Mouse (Mus musculus): ENCODE data around the gene Ulbp1. TPM values are rescaled to one million over a fixed set of nuclear protein-coding genes. Genes with fewer than 3 reads are reported as not detected.
"Not testable (repeated sequence)": the region's sequence is repeated elsewhere in the genome, so short reads cannot be mapped to it uniquely, and the experiment has no call there.

The Ulbp1 gene
- 1.2 and 1.4 TPM in 2 replicates for polyA plus RNA-seq (2012; rRNA removed)

DNA sequence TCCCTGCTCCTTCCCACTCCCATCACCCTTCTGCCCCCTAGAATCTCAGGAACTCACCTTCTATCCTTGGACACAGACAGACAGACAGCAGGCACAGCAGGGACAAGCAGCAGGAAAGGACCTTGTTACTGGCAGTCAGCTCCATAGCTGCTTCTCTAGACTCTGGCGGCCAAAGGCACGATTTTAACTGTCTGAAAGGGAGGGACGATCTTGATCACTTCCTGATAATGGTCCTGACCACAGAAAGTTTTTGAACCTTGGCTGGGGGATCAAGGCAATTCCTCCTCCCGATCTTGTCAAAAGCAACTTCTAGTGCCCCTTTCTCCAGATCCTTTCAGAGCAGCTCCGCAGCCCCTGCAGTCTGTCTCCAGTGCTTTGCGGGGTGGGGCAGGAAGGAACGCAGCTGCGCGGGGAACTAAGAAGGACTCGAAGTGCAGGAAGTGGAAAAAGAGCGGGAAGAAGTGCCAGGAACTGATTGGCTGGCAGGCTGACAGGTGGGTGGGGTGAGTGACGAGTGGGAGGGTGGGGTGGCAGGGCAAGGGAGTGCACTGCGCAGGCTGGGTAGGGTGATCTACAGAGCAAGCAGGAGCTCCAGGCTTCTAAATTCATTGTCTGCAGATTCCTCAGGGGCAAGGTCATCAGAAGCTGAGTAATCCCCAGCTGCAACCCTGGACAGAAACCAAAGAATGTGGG is at the start of gene Ulbp1:
TSS of gene Ulbp1 (minus strand) at position 442 of the 693 bp plus-strand sequence.
- DNase-seq (ENCODE audit: low read depth in 1 of 2, low spot score in 2 of 2) = peak; percentile 28 to 67
- Histone ChIP-seq H3K27me3 (ENCODE audit: control insufficient read depth, insufficient read depth, low read length) (no peaks in the 10 kb centered on the region), H3K4me3 (ENCODE audit: extremely low read depth, insufficient read depth, insufficient read length) (peak within 1 kb of the TSS; percentile 57), H3K36me3 (ENCODE audit: control insufficient read depth, insufficient read depth, low read length) (no peaks in the 10 kb centered on the region), H3K4me1 (ENCODE audit: control insufficient read depth, insufficient read depth, insufficient read length) (peaks cover 5% of the 10 kb centered on the region; the same call in 1 of the 2 replicates), H3K27ac (ENCODE audit: insufficient read depth, low read length) (peak within 1 kb of the TSS; percentile 40; the same call in 1 of the 2 replicates)
- TF ChIP-seq POLR2A (IDR thresholded peaks at IDR 0.05; ENCODE audit: low read depth, low read length) (no peak), CTCF (IDR thresholded peaks at IDR 0.05; ENCODE audit: extremely low read depth, insufficient read depth, insufficient read length, insufficient replicate concordance) (no peak)
- under 1% methylated on average over 13 of the region's 13 CpGs for WGBS

DNA sequence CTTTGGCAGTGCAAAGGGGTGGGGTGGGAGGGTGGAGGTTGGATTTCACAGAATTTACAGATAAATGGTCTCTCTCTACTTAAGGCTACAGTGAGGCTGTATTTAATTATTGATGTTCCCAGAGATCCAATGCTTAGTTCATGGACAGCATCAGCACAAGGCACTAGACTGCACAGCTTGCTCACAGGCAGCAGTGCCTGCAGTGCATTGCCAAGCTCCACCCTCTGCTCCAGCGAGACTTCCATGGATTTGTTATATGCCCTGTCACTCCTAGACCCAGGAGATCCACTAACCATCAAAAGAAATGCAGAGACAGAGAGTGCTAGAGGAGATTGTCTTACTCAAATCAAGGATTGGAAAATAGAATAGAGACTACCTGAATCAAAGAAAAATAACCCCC is 24.7 kb upstream of the Ulbp1 start:
- 64% methylated on average over 1 of the region's 1 CpGs for WGBS
- H3K4me3 ChIP-seq (ENCODE audit: extremely low read depth, insufficient read depth, insufficient read length); H3K27ac ChIP-seq (ENCODE audit: insufficient read depth, low read length); H3K4me1 ChIP-seq (ENCODE audit: control insufficient read depth, insufficient read depth, insufficient read length); H3K36me3 ChIP-seq (ENCODE audit: control insufficient read depth, insufficient read depth, low read length); DNase-seq (ENCODE audit: low read depth in 1 of 2, low spot score in 2 of 2); H3K27me3 ChIP-seq (ENCODE audit: control insufficient read depth, insufficient read depth, low read length): not testable (repeated sequence)

DNA sequence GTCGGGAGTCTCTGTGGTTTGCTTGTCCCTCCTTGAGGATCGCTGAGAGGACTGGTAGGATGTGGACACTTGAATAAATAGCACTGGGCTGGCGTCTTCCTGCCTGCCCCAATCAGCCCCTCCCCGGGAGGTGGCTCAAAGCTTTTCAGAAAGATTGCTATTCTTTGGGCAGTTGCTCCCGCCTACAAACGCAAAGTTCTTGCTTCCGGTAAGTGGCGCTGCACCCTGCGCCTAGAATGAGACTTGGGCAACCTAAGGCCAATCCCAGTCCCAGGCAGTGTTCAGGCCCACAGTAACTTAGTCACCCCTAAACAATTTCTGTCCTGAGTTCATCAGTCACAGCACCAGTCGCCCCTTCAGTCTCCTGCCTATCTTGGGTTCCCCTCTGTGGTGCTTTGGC is 18.9 kb upstream of the Ulbp1 start:
- H3K27ac ChIP-seq (ENCODE audit: insufficient read depth, low read length); DNase-seq (ENCODE audit: low read depth in 1 of 2, low spot score in 2 of 2); H3K4me3 ChIP-seq (ENCODE audit: extremely low read depth, insufficient read depth, insufficient read length); H3K4me1 ChIP-seq (ENCODE audit: control insufficient read depth, insufficient read depth, insufficient read length); H3K27me3 ChIP-seq (ENCODE audit: control insufficient read depth, insufficient read depth, low read length); H3K36me3 ChIP-seq (ENCODE audit: control insufficient read depth, insufficient read depth, low read length): not testable (repeated sequence)
- WGBS = 13% methylated on average over 10 of the region's 10 CpGs

DNA sequence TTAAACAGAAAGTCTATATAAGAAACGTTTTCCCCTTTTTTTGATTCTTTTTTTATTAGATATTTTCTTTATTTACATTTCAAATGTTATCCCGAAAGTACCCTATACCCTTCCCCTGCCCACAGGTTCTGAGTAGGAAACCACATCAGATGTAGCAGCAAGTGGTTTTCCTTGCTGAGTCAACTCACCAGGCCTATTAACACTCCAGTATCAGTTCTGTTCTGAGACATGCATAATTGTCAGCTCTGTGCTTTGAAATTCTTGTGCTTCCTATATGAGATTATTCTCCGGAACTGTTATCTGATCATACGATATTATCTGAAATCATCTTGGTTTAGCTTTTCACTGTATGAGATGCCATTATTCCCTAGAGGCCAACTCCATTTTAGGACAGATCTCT is 10.2 kb upstream of the Ulbp1 start:
- 26% methylated on average over 4 of the region's 4 CpGs for WGBS
- Histone ChIP-seq H3K27me3 (ENCODE audit: control insufficient read depth, insufficient read depth, low read length) (no peaks in the 10 kb centered on the region), H3K36me3 (ENCODE audit: control insufficient read depth, insufficient read depth, low read length) (no peaks in the 10 kb centered on the region), H3K4me1 (ENCODE audit: control insufficient read depth, insufficient read depth, insufficient read length) (no peaks in the 10 kb centered on the region), H3K4me3 (ENCODE audit: extremely low read depth, insufficient read depth, insufficient read length) (no peak overlapping the region), H3K27ac (ENCODE audit: insufficient read depth, low read length) (no peak overlapping the region)
- no peak for DNase-seq (ENCODE audit: low read depth in 1 of 2, low spot score in 2 of 2)
- TF ChIP-seq CTCF (IDR thresholded peaks at IDR 0.05; ENCODE audit: extremely low read depth, insufficient read depth, insufficient read length, insufficient replicate concordance) = no peak
- TF ChIP-seq POLR2A (IDR thresholded peaks at IDR 0.05; ENCODE audit: low read depth, low read length) = no peak

DNA sequence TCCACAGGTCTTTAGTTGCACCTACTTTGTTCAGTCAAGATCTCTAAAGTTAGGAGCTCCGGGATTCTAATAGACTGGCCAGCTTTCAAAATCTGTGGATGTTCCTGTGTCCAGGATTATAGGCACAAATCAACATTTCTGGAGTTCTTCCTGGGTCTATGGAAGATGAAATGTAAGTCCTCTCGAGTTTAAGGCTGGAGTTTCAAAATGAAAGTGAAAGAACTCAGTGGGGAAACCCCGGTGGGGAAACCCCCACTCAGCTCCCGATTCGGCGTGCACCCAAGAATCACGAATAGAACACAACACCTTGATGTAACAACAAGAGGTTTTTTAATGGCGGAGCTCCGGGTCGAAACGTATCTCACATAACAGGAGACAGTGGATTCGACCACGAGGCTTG is 787 bp upstream of the Ulbp1 start:
- H3K4me1 ChIP-seq (ENCODE audit: control insufficient read depth, insufficient read depth, insufficient read length); H3K36me3 ChIP-seq (ENCODE audit: control insufficient read depth, insufficient read depth, low read length); H3K27me3 ChIP-seq (ENCODE audit: control insufficient read depth, insufficient read depth, low read length): not testable (repeated sequence)
- 9% methylated on average over 7 of the region's 13 CpGs for WGBS
- peak overlapping the region; percentile 50 for H3K4me3 ChIP-seq (ENCODE audit: extremely low read depth, insufficient read depth, insufficient read length)
- 0 out of 2 replicates have a peak overlapping the region, but pooled peaks have one; percentile 40 for H3K27ac ChIP-seq (ENCODE audit: insufficient read depth, low read length)
- peak; percentile 26 to 33 for DNase-seq (ENCODE audit: low read depth in 1 of 2, low spot score in 2 of 2)

DNA sequence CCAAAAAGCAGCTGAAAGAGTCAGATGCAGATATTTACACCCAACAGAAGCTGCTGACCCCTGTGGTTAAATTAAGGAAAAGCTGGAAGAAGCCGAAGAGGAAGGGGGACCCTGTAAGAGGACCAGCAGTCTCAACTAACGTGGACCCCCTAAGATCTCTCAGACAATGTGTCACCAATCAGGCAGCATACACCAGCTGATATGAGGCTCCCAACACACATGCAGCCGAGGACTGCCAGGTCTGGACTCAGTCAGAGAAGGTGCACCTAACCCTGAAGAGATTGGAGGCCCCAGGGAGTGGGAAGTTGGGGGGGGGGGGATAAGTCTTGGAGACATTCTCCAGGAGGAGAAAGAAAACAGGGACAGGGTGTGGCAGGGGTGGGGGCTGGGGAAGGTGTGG is 1.8 kb downstream of the Ulbp1 start:
- H3K27me3 ChIP-seq (ENCODE audit: control insufficient read depth, insufficient read depth, low read length) = no peaks in the 10 kb centered on the region
- DNase-seq (ENCODE audit: low read depth in 1 of 2, low spot score in 2 of 2) = no peak
- no peak for TF ChIP-seq POLR2A (IDR thresholded peaks at IDR 0.05; ENCODE audit: low read depth, low read length)
- no peak for TF ChIP-seq CTCF (IDR thresholded peaks at IDR 0.05; ENCODE audit: extremely low read depth, insufficient read depth, insufficient read length, insufficient replicate concordance)
- 46% methylated on average over 3 of the region's 3 CpGs for WGBS
- H3K36me3 ChIP-seq (ENCODE audit: control insufficient read depth, insufficient read depth, low read length) = 0 out of 2 replicates have a peak, but pooled peaks cover 2% of the 10 kb centered on the region
- no peak overlapping the region for H3K4me3 ChIP-seq (ENCODE audit: extremely low read depth, insufficient read depth, insufficient read length)
- H3K27ac ChIP-seq (ENCODE audit: insufficient read depth, low read length) = no peak overlapping the region
- peaks cover 5% of the 10 kb centered on the region; the same call in 1 of the 2 replicates for H3K4me1 ChIP-seq (ENCODE audit: control insufficient read depth, insufficient read depth, insufficient read length)

DNA sequence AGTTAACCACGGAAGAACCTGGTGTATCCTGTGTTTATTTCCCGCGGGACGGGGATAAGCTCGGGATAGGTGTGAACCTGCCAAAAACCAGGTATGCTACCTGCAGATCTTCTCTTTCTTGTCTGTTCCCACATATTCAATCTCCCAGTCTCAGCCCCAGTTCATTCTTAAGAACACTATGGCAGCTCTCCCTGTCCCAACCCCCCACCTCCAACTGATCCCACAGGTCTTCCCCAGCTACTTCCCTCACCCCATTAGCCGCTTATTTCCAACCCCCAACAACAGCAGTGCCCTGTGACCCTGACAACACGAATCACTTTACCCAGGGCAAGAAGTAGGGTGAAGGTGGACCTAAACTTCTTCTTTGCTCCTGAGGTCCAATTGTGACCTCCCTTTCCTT is 3.0 kb downstream of the Ulbp1 start:
- no peak for TF ChIP-seq POLR2A (IDR thresholded peaks at IDR 0.05; ENCODE audit: low read depth, low read length)
- no peak for TF ChIP-seq CTCF (IDR thresholded peaks at IDR 0.05; ENCODE audit: extremely low read depth, insufficient read depth, insufficient read length, insufficient replicate concordance)
- H3K27ac ChIP-seq (ENCODE audit: insufficient read depth, low read length) = no peak overlapping the region
- H3K4me1 ChIP-seq (ENCODE audit: control insufficient read depth, insufficient read depth, insufficient read length) = peaks cover 5% of the 10 kb centered on the region; the same call in 1 of the 2 replicates
- no peak for DNase-seq (ENCODE audit: low read depth in 1 of 2, low spot score in 2 of 2)
- 6% methylated on average over 7 of the region's 7 CpGs for WGBS
- no peak overlapping the region; the same call in 1 of the 2 replicates for H3K4me3 ChIP-seq (ENCODE audit: extremely low read depth, insufficient read depth, insufficient read length)
- H3K36me3 ChIP-seq (ENCODE audit: control insufficient read depth, insufficient read depth, low read length) = 0 out of 2 replicates have a peak, but pooled peaks cover 2% of the 10 kb centered on the region
- no peaks in the 10 kb centered on the region for H3K27me3 ChIP-seq (ENCODE audit: control insufficient read depth, insufficient read depth, low read length)
